Mouse (Mus musculus): ENCODE results near the gene Vezf1. TPM values are rescaled to one million over a fixed set of nuclear protein-coding genes. Genes with fewer than 3 reads are reported as not detected.
"Not testable (repeated sequence)": the region's sequence is repeated elsewhere in the genome, so short reads cannot be mapped to it uniquely, and the experiment has no call there.

Gene Vezf1
- polyA plus RNA-seq, 1 experiment = 10.6 TPM

DNA sequence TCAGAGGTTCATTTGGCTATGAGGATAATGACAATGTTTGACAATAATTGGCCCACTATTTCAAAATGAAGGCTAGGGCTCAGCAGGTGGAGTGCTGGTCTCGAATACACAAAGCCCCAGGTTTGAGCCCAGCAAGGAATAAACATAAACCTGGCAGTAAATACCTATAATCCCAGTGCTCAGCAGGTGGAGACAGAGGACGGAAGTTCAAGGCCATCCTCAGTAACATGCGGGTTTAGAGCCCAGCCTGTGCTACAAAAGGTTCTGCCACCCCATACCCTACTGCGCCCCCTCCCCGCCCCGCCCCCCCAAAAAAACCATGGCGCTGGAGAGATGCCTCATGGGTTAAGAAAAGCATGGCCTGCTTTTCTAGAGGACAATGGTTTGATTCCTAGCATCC is 32.1 kb upstream of the Vezf1 start:
- no peak overlapping the region for H3K27ac ChIP-seq (ENCODE audit: insufficient read depth, low read depth, low read length)
- no peaks in the 10 kb centered on the region; the same call in 1 of the 2 replicates for H3K36me3 ChIP-seq (ENCODE audit: control insufficient read depth, insufficient read depth, low read length)
- 76% methylated on average over 7 of the region's 7 CpGs for WGBS
- no peak overlapping the region for H3K4me3 ChIP-seq (ENCODE audit: low read depth, low read length)
- TF ChIP-seq CTCF (IDR thresholded peaks at IDR 0.05; ENCODE audit: extremely low read depth, insufficient read length, insufficient replicate concordance, low read depth, low read length) (no peak), POLR2A (IDR thresholded peaks at IDR 0.05; ENCODE audit: low read depth, low read length) (no peak)
- no peaks in the 10 kb centered on the region for H3K4me1 ChIP-seq (ENCODE audit: control insufficient read depth, insufficient read depth, insufficient read length, low read length)
- no peaks in the 10 kb centered on the region for H3K27me3 ChIP-seq (ENCODE audit: control insufficient read depth, insufficient read depth, low read length)

DNA sequence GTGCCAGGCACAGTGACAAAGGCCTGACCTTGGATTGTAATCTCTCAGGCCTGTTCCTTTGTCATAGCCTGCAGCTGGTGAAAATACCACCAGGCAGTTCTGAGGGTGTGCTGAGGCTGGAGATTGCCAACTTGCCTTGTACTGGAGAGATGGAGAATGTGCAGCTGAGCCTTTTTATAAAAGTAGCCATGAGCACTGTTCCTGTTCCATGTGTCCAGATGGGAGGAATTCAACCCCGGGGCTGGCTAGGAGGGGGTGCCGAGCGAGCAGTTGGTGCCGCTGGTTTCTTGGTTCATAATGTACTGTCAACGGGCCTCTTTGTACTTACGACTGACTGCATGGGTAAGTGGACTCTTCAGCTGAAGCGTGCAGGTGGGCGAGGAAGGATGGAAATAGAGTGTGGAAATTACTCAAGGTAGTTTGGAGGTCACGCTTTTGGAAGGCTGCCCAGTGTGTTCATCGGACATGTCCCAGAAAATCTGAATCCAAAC is 31.3 kb upstream of the Vezf1 start:
- no peak for TF ChIP-seq CTCF (IDR thresholded peaks at IDR 0.05; ENCODE audit: extremely low read depth, insufficient read length, insufficient replicate concordance, low read depth, low read length)
- no peak for TF ChIP-seq POLR2A (IDR thresholded peaks at IDR 0.05; ENCODE audit: low read depth, low read length)
- H3K27ac ChIP-seq (ENCODE audit: insufficient read depth, low read depth, low read length) = no peak overlapping the region
- H3K36me3 ChIP-seq (ENCODE audit: control insufficient read depth, insufficient read depth, low read length) = no peaks in the 10 kb centered on the region; the same call in 1 of the 2 replicates
- 88% methylated on average over 10 of the region's 10 CpGs for WGBS
- H3K27me3 ChIP-seq (ENCODE audit: control insufficient read depth, insufficient read depth, low read length) = no peaks in the 10 kb centered on the region
- no peaks in the 10 kb centered on the region for H3K4me1 ChIP-seq (ENCODE audit: control insufficient read depth, insufficient read depth, insufficient read length, low read length)
- no peak overlapping the region for H3K4me3 ChIP-seq (ENCODE audit: low read depth, low read length)

DNA sequence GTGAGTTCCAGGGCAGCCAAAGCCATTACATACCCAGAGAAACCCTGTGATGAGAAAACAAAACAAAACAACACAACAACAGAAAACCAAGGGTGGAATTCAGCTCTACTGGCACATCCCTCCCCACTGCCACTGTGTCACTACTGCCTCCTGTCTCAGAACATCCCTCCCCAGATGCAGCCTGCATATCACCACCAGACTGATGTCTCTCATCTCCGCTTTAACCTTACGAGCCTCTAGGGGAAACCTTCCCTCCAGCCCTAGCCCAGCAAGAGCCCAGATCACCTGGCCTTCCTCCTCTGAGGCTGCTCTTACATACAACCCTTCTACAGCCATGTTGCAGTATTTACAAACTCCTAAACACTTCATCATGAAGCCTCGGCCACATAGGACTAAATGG is 30.7 kb upstream of the Vezf1 start:
- WGBS = 83% methylated on average over 3 of the region's 3 CpGs
- H3K4me1 ChIP-seq (ENCODE audit: control insufficient read depth, insufficient read depth, insufficient read length, low read length) = no peaks in the 10 kb centered on the region
- no peak overlapping the region for H3K4me3 ChIP-seq (ENCODE audit: low read depth, low read length)
- no peak for TF ChIP-seq POLR2A (IDR thresholded peaks at IDR 0.05; ENCODE audit: low read depth, low read length)
- no peak for TF ChIP-seq CTCF (IDR thresholded peaks at IDR 0.05; ENCODE audit: extremely low read depth, insufficient read length, insufficient replicate concordance, low read depth, low read length)
- H3K27ac ChIP-seq (ENCODE audit: insufficient read depth, low read depth, low read length) = no peak overlapping the region
- H3K36me3 ChIP-seq (ENCODE audit: control insufficient read depth, insufficient read depth, low read length) = no peaks in the 10 kb centered on the region; the same call in 1 of the 2 replicates
- no peaks in the 10 kb centered on the region for H3K27me3 ChIP-seq (ENCODE audit: control insufficient read depth, insufficient read depth, low read length)

- no peak for TF ChIP-seq POLR2A (IDR thresholded peaks at IDR 0.05; ENCODE audit: low read depth, low read length)
- Histone ChIP-seq H3K36me3 (ENCODE audit: control insufficient read depth, insufficient read depth, low read length) (no peaks in the 10 kb centered on the region; the same call in 1 of the 2 replicates), H3K4me3 (ENCODE audit: low read depth, low read length) (no peak overlapping the region), H3K27me3 (ENCODE audit: control insufficient read depth, insufficient read depth, low read length) (no peaks in the 10 kb centered on the region), H3K27ac (ENCODE audit: insufficient read depth, low read depth, low read length) (no peak overlapping the region), H3K4me1 (ENCODE audit: control insufficient read depth, insufficient read depth, insufficient read length, low read length) (no peaks in the 10 kb centered on the region)
- 94% methylated on average over 1 of the region's 1 CpGs for WGBS
Measured at GRCm38 (mm10) chr11:88039066-88039465, 29.0 kb upstream of the Vezf1 start.

- Histone ChIP-seq H3K27me3 (ENCODE audit: control insufficient read depth, insufficient read depth, low read length) (no peaks in the 10 kb centered on the region), H3K4me1 (ENCODE audit: control insufficient read depth, insufficient read depth, insufficient read length, low read length) (peaks cover 3% of the 10 kb centered on the region; the same call in 1 of the 2 replicates), H3K27ac (ENCODE audit: insufficient read depth, low read depth, low read length) (no peak overlapping the region), H3K4me3 (ENCODE audit: low read depth, low read length) (no peak overlapping the region), H3K36me3 (ENCODE audit: control insufficient read depth, insufficient read depth, low read length) (peaks cover 2% of the 10 kb centered on the region; the same call in 1 of the 2 replicates)
- TF ChIP-seq CTCF (IDR thresholded peaks at IDR 0.05; ENCODE audit: extremely low read depth, insufficient read length, insufficient replicate concordance, low read depth, low read length) = no peak
- no peak for TF ChIP-seq POLR2A (IDR thresholded peaks at IDR 0.05; ENCODE audit: low read depth, low read length)
Measured at GRCm38 (mm10) chr11:88044314-88044713, 23.8 kb upstream of the Vezf1 start.

- H3K36me3 ChIP-seq (ENCODE audit: control insufficient read depth, insufficient read depth, low read length); H3K4me1 ChIP-seq (ENCODE audit: control insufficient read depth, insufficient read depth, insufficient read length, low read length); H3K4me3 ChIP-seq (ENCODE audit: low read depth, low read length); H3K27ac ChIP-seq (ENCODE audit: insufficient read depth, low read depth, low read length); H3K27me3 ChIP-seq (ENCODE audit: control insufficient read depth, insufficient read depth, low read length): not testable (repeated sequence)
- WGBS = 93% methylated on average over 3 of the region's 3 CpGs
Measured at GRCm38 (mm10) chr11:88045159-88045558, 22.9 kb upstream of the Vezf1 start.

DNA sequence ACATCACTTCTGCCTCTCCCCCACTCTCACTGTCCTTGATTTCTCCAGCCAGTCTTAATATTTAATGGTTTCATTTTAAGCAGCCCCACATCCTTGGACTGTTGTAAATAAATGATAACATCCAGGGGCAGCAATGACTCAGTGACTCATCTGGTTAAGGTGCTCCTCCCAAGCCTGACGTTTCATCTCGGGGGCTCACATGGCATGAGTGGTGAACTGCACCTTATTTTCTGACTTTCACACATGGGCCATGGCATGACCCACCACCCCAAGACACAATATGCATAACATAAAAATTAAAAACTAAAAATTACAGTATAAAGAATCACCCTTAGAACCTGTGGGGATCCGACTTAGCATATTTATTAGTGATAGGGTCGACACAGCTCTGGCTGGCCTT is 22.2 kb upstream of the Vezf1 start:
- no peak overlapping the region for H3K4me3 ChIP-seq (ENCODE audit: low read depth, low read length)
- no peak for TF ChIP-seq CTCF (IDR thresholded peaks at IDR 0.05; ENCODE audit: extremely low read depth, insufficient read length, insufficient replicate concordance, low read depth, low read length)
- no peak for TF ChIP-seq POLR2A (IDR thresholded peaks at IDR 0.05; ENCODE audit: low read depth, low read length)
- WGBS = 51% methylated on average over 4 of the region's 4 CpGs

More for the DNA sequence above, 22.2 kb upstream of the Vezf1 start:
- peaks cover 3% of the 10 kb centered on the region; the same call in 1 of the 2 replicates for H3K4me1 ChIP-seq (ENCODE audit: control insufficient read depth, insufficient read depth, insufficient read length, low read length)
- H3K27me3 ChIP-seq (ENCODE audit: control insufficient read depth, insufficient read depth, low read length) = no peaks in the 10 kb centered on the region
- H3K27ac ChIP-seq (ENCODE audit: insufficient read depth, low read depth, low read length) = no peak overlapping the region
- H3K36me3 ChIP-seq (ENCODE audit: control insufficient read depth, insufficient read depth, low read length) = peaks cover 7% of the 10 kb centered on the region

Measured in small intestine, adult 2 months (tissue).